Mouse (Mus musculus): Measurements from ENCODE around the gene Mkks. TPM values are rescaled to one million over a fixed set of nuclear protein-coding genes. Genes with fewer than 3 reads are reported as not detected.

Gene Mkks
- total RNA-seq, 2 experiments from 2014 or later: 16.8 to 26.6 TPM

GRCm38 (mm10) chr2:136835882-136836281, 55.3 kb downstream of the Mkks start:
- no peak for DNase-seq

GRCm38 (mm10) chr2:136834715-136835075, 56.5 kb downstream of the Mkks start:
- peak in 1 of 2 experiments; percentile 8 for DNase-seq

GRCm38 (mm10) chr2:136833976-136834714, 57.0 kb downstream of the Mkks start:
- no peak for DNase-seq

- DNase-seq: peak; percentile 19 to 27
These were observed 58.3 kb downstream of the Mkks start for GRCm38 (mm10) chr2:136832936-136833335.

GRCm38 (mm10) chr2:136827612-136828011, 63.6 kb downstream of the Mkks start:
- DNase-seq: no peak

Other genes starting within 250 kb of the Mkks start
- gene Snap25, start 177.9 kb downstream of the Mkks start, total RNA-seq (2021): 10 to 100 TPM; 28.9 to 31.8 TPM
- gene AL731706.2, start 5.7 kb downstream of the Mkks start, total RNA-seq (2021): 1 to 10 TPM; 7.8 to 9.0 TPM
- 1 to 10 TPM; 6.1 TPM for gene Slx4ip, start 171 bp downstream of the Mkks start, total RNA-seq (2021)
- 10 to 100 TPM; 14.3 to 23.6 TPM for gene AL731706.1, start within 50 bp of the Mkks start, total RNA-seq (2021)
- 10 to 100 TPM; 13.5 to 13.6 TPM for gene Jag1, start 225.3 kb upstream of the Mkks start, total RNA-seq (2021)

All from adrenal gland, postnatal 36 days (tissue).